In genomic region chr14:118566214-118566688, GRCm38 (mm10) we compare ENCODE assay signal across 8 mouse cellular contexts.
DNase-seq lines count a peak whose midpoint lies in the region; ATAC-seq and TF ChIP-seq lines count a peak whose summit lies in the region.

No protein-coding gene starts in this region.

- no peaks in the 10 kb centered on the region for H3K9me3 ChIP-seq in heart, postnatal 0 days (replicated peaks; ENCODE audit: control insufficient read depth, low read length)
- H3K9me3 ChIP-seq in forebrain, embryonic 11.5 days (ENCODE audit: control insufficient read depth, low read length), result no peaks in the 10 kb centered on the region
- H3K9me3 ChIP-seq in midbrain, embryonic 16.5 days (replicated peaks; ENCODE audit: control insufficient read depth, low read length, poor library complexity, severe bottlenecking), result no peaks in the 10 kb centered on the region

- no peak for TF ChIP-seq CTCF in heart, postnatal 0 days (IDR thresholded peaks at IDR 0.05; ENCODE audit: low read depth)

- H3K9ac ChIP-seq in heart, postnatal 0 days (replicated peaks; ENCODE audit: low read depth, low read length), result no peak overlapping the region
- H3K9ac ChIP-seq in forebrain, embryonic 11.5 days (ENCODE audit: low read length), result no peak overlapping the region
- H3K9ac ChIP-seq in midbrain, embryonic 16.5 days (ENCODE audit: low read depth, low read length), result no peak overlapping the region

- TF ChIP-seq EP300 in heart, postnatal 0 days (IDR thresholded peaks at IDR 0.05; ENCODE audit: low read depth), result no peak

- no peaks in the 10 kb centered on the region for H3K27me3 ChIP-seq in heart, postnatal 0 days (ENCODE audit: control insufficient read depth, insufficient read depth, low read length)
- H3K27me3 ChIP-seq in forebrain, embryonic 11.5 days (ENCODE audit: control insufficient read depth, insufficient read depth, low read length), result peaks cover 3% of the 10 kb centered on the region; the same call in 1 of the 2 replicates
- H3K27me3 ChIP-seq in midbrain, embryonic 16.5 days (ENCODE audit: control insufficient read depth, insufficient read depth, low read depth, low read length), result no peaks in the 10 kb centered on the region

- no peaks in the 10 kb centered on the region for H3K36me3 ChIP-seq in heart, postnatal 0 days (replicated peaks; ENCODE audit: control insufficient read depth, insufficient read depth, low read length)
- no peaks in the 10 kb centered on the region for H3K36me3 ChIP-seq in forebrain, embryonic 11.5 days (ENCODE audit: control insufficient read depth, insufficient read depth, low read length)
- H3K36me3 ChIP-seq in midbrain, embryonic 16.5 days (ENCODE audit: control insufficient read depth, insufficient read depth, low read length), result no peaks in the 10 kb centered on the region

- intact Hi-C loops in heart, postnatal 36 days (cut with DNase I), result no loop called here

- H3K4me2 ChIP-seq in heart, postnatal 0 days (ENCODE audit: low read depth, low read length), result peak overlapping the region; percentile 16; the same call in 1 of the 2 replicates
- no peak overlapping the region; the same call in 1 of the 2 replicates for H3K4me2 ChIP-seq in forebrain, embryonic 11.5 days (ENCODE audit: low read depth, low read length, severe bottlenecking)
- peak overlapping the region; percentile 30 for H3K4me2 ChIP-seq in midbrain, embryonic 16.5 days (ENCODE audit: low read length)

- 54% methylated on average over 12 of the region's 12 CpGs for WGBS in heart, postnatal 0 days
- WGBS in forebrain, embryonic 11.5 days, result 15% methylated on average over 12 of the region's 12 CpGs
- 13% methylated on average over 12 of the region's 12 CpGs for WGBS in midbrain, embryonic 16.5 days

- no peak for ATAC-seq in heart, postnatal 0 days (ENCODE audit: insufficient read depth, low read depth)
- peak; percentile 88 for ATAC-seq in forebrain, embryonic 11.5 days (replicated peaks; ENCODE audit: low FRiP score)
- no peak for ATAC-seq in midbrain, embryonic 16.5 days

- no peaks in the 10 kb centered on the region for H3K4me1 ChIP-seq in heart, postnatal 0 days (ENCODE audit: control insufficient read depth, insufficient read depth)
- H3K4me1 ChIP-seq in forebrain, embryonic 11.5 days (replicated peaks; ENCODE audit: control insufficient read depth, insufficient read depth, low read length), result no peaks in the 10 kb centered on the region; the same call in 1 of the 2 replicates
- peaks cover 5% of the 10 kb centered on the region for H3K4me1 ChIP-seq in midbrain, embryonic 16.5 days (ENCODE audit: control insufficient read depth, insufficient read depth, low read length)

- peak overlapping the region; percentile 14; the same call in 1 of the 2 replicates for H3K4me3 ChIP-seq in heart, postnatal 0 days (ENCODE audit: low read depth, low read length)
- H3K4me3 ChIP-seq in forebrain, embryonic 11.5 days (ENCODE audit: low read depth, low read length), result no peak overlapping the region
- no peak overlapping the region for H3K4me3 ChIP-seq in midbrain, embryonic 16.5 days (ENCODE audit: low read depth, low read length)

- DNase-seq in heart, postnatal 0 days (ENCODE audit: low spot score), result no peak
- DNase-seq in heart, postnatal 36 days, result no peak
- peak; percentile 74 for DNase-seq in forebrain, embryonic 11.5 days (ENCODE audit: low spot score)
- DNase-seq in layer of hippocampus, adult 9-11 months, result peak; percentile 62
- DNase-seq in ovary, adult 18-20 months (ENCODE audit: low spot score), result no peak
- DNase-seq in gastrocnemius, adult 18-20 months (ENCODE audit: low spot score), result no peak
- DNase-seq in thymus, adult 18-20 months, result no peak

- H3K27ac ChIP-seq in heart, postnatal 0 days (ENCODE audit: low read depth), result no peak overlapping the region
- peak overlapping the region; percentile 42; the same call in 1 of the 2 replicates for H3K27ac ChIP-seq in forebrain, embryonic 11.5 days (ENCODE audit: low read depth, low read length)
- H3K27ac ChIP-seq in midbrain, embryonic 16.5 days (ENCODE audit: low read length), result no peak overlapping the region

Comparison
In these comparisons a context has a peak if more than half of its experiments do, and no peak if none do; other contexts are left out.
1. DNase-seq: peak in forebrain, embryonic 11.5 days (single experiment) and layer of hippocampus, adult 9-11 months (single experiment); none in heart, postnatal 0 days (single experiment), heart, postnatal 36 days (0 of 2), ovary, adult 18-20 months (single experiment), gastrocnemius, adult 18-20 months (single experiment) and thymus, adult 18-20 months (0 of 2).